Mouse (Mus musculus) spleen, adult 2 months (tissue): Measurements from ENCODE around the gene Dynll1.

Source experiments
- CTCF ChIP-seq: fragments of 200-500 bp; IDR thresholded peaks from 2 replicates; pipeline ENCODE4 v1.5.1; 2011; ENCODE audit warnings: mild to moderate bottlenecking, inconsistent platforms; ENCODE audit not compliant: insufficient read depth, insufficient read length, insufficient replicate concordance; ENCODE audit errors: extremely low read depth
- POLR2A ChIP-seq: fragments of 200-500 bp; IDR thresholded peaks from 2 replicates; pipeline ENCODE4 v1.6.1; 2011; ENCODE audit warnings: low read depth, low read length, inconsistent platforms

GRCm38 (mm10) chr5:115316968-115317644 lies 16.3 kb upstream of the Dynll1 start:
- TF ChIP-seq CTCF (no peak), POLR2A (no peak)
